Mouse (Mus musculus): ENCODE measurements around the gene Sult2b1. TPM values are rescaled to one million over a fixed set of nuclear protein-coding genes. Genes with fewer than 3 reads are reported as not detected.

Gene Sult2b1
- total and polyA plus RNA-seq, 3 experiments = 0.17 to 0.29 TPM; not detected in 1

DNA sequence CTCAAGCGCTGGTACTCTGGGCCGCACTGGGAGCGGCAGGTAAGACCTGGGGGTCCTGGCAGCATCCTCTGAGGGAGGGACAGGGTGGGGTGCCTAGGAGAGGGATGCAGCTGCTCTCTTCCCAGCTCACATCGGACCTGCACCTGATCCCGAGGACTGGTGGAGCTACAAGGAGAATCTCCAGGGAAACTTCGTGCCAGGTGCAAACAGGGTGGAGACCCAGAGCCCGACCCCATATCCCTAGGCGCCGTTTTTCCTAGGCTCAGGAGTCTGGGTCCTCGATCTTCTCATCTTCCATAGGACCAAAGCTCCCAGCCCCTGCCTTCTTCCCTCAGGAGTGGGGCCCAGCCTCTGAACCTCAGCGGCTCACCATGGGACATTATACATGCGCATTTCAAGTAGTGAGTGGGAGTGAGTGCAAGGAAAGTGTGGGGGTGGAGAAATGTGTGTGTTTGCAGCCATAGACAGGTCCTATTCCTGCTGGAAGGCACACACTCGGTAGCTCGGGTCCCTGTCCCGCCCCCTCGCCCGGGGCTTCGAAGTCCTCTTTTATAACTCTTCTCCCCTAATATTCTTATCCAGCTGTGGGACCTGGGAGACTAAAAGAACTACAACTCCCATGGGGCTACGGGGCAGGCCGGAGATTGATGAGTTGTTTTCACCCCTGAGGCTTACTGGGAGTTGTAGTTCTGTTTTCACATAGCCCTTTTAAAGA lies 84.0 kb downstream of the Sult2b1 start:
- DNase-seq (ENCODE audit: extremely low read depth) = peak; percentile 79
- TF ChIP-seq KAT2A (IDR thresholded peaks at IDR 0.05; ENCODE audit: insufficient replicate concordance, low read length) = peak; percentile 94; the same call in 1 of the 2 replicates
- TF ChIP-seq HCFC1 (IDR thresholded peaks at IDR 0.05; ENCODE audit: low read depth, low read length) = peak; percentile 99
- no peak for TF ChIP-seq TCF12 (IDR thresholded peaks at IDR 0.05; ENCODE audit: low read depth, low read length)
- peak; percentile 58; the same call in 1 of the 2 replicates for TF ChIP-seq GABPA (IDR thresholded peaks at IDR 0.05; ENCODE audit: insufficient replicate concordance, low read depth, low read length)
- no peak for TF ChIP-seq ZMIZ1 (IDR thresholded peaks at IDR 0.05; ENCODE audit: low read depth, low read length)
- Histone ChIP-seq H3K4me1 (ENCODE audit: control insufficient read depth in 1 of 2, insufficient read depth in 2 of 2) (peaks cover 3 to 56% of the 10 kb centered on the region in 2 experiments; a peak in 3 of 4 replicates), H3K27me3 (replicated peaks) (no peaks in the 10 kb centered on the region), H3K4me3 (replicated peaks in 1 of 3; ENCODE audit: low read depth in 2 of 3, low read length in 2 of 3, poor library complexity in 1 of 3) (no peak overlapping the region), H3K36me3 (replicated peaks in 1 of 2; ENCODE audit: control insufficient read depth in 1 of 2, insufficient read depth in 1 of 2, low read length in 1 of 2) (no peaks in the 10 kb centered on the region), H3K9me3 (replicated peaks; ENCODE audit: low read length) (no peaks in the 10 kb centered on the region), H3K4me2 (ENCODE audit: insufficient read depth, low read depth, poor library complexity, severe bottlenecking) (peak overlapping the region; percentile 51; the same call in 1 of the 2 replicates), H3K27ac (ENCODE audit: insufficient read depth, low read depth) (no peak overlapping the region), H3K79me2 (replicated peaks; ENCODE audit: control insufficient read depth, extremely low read depth, insufficient read depth, poor library complexity, severe bottlenecking) (no peaks in the 10 kb centered on the region), H3K9ac (ENCODE audit: insufficient read depth, low read depth) (no peak overlapping the region)
- in situ Hi-C loops (cut with MboI; ENCODE audit: low pct_ligation_motif_present, low pct_unique_long_range_greater_than_20kb, low sequenced_read_pairs) (no loop called here), dilution Hi-C loops (cut with MboI; ENCODE audit: extremely low pct_ligation_motif_present, extremely low pct_unique_long_range_greater_than_20kb, low sequenced_read_pairs) (no loop called here)

DNA sequence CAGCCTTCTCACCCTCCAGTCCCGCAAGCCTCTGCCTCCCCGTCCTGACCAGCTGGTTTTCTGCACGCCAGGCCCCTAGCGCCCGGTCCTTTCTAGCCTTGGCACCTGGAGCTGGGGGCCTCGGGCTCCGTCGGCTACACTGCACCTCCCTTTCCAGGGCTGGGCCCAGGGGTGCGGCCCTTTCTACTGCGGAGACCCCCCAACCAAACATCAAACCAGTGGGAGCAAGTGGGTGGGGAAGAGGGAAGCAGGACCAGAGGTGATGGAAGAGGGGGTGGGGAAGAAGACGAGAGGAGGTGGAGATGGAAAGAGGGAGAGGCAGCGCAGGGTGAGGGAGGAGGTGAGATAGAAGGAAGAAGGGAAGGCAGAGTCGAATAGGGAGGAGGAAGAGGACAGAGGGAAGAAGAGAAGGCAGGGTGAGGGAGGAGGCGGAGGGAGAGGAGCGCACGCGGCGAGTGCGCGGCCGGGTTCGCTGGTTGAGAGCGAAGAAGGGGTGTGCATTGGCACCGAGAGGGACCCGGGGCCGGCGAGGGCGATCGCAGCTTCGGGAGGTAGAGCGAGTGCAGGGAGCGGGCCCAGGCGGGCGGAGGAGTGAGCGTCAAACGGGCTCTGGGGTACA lies 84.8 kb downstream of the Sult2b1 start, which contains the start of gene Car11:
TSS of gene Car11 (plus strand) at position 321 of the 619 bp plus-strand sequence.
- Histone ChIP-seq H3K4me1 (ENCODE audit: control insufficient read depth in 1 of 2, insufficient read depth in 2 of 2) (peaks cover 6 to 59% of the 10 kb centered on the region in 2 experiments; a peak in 3 of 4 replicates), H3K79me2 (replicated peaks; ENCODE audit: control insufficient read depth, extremely low read depth, insufficient read depth, poor library complexity, severe bottlenecking) (no peaks in the 10 kb centered on the region), H3K36me3 (replicated peaks in 1 of 2; ENCODE audit: control insufficient read depth in 1 of 2, insufficient read depth in 1 of 2, low read length in 1 of 2) (no peaks in the 10 kb centered on the region), H3K4me2 (ENCODE audit: insufficient read depth, low read depth, poor library complexity, severe bottlenecking) (peak within 1 kb of the TSS; percentile 51; the same call in 1 of the 2 replicates), H3K27ac (ENCODE audit: insufficient read depth, low read depth) (no peak within 1 kb of the TSS), H3K9ac (ENCODE audit: insufficient read depth, low read depth) (no peak within 1 kb of the TSS), H3K27me3 (replicated peaks) (no peaks in the 10 kb centered on the region), H3K9me3 (replicated peaks; ENCODE audit: low read length) (no peaks in the 10 kb centered on the region), H3K4me3 (replicated peaks in 1 of 3; ENCODE audit: low read depth in 2 of 3, low read length in 2 of 3, poor library complexity in 1 of 3) (no peak within 1 kb of the TSS)
- no peak for TF ChIP-seq ZMIZ1 (IDR thresholded peaks at IDR 0.05; ENCODE audit: low read depth, low read length)
- TF ChIP-seq ZC3H11A (IDR thresholded peaks at IDR 0.05; ENCODE audit: low read depth, low read length) = no peak
- TF ChIP-seq ELF1 (IDR thresholded peaks at IDR 0.05; ENCODE audit: low read depth, low read length) = no peak
- TF ChIP-seq NELFE (IDR thresholded peaks at IDR 0.05; ENCODE audit: low read depth, low read length) = no peak
- no peak for TF ChIP-seq CHD1 (IDR thresholded peaks at IDR 0.05; ENCODE audit: low read depth, low read length)
- TF ChIP-seq RCOR1 (conservative IDR thresholded peaks at IDR 0.05; ENCODE audit: low read depth, low read length) = no peak
- TF ChIP-seq JUN (IDR thresholded peaks at IDR 0.05; ENCODE audit: insufficient read depth, low read depth, low read length) = no peak
- no peak for TF ChIP-seq ZKSCAN1 (IDR thresholded peaks at IDR 0.05; ENCODE audit: borderline replicate concordance, low read depth, low read length)
- TF ChIP-seq JUND (conservative IDR thresholded peaks at IDR 0.05; ENCODE audit: low read depth, low read length) = no peak
- no peak for TF ChIP-seq GABPA (IDR thresholded peaks at IDR 0.05; ENCODE audit: insufficient replicate concordance, low read depth, low read length)
- no peak for TF ChIP-seq NRF1 (IDR thresholded peaks at IDR 0.05; ENCODE audit: low read depth, low read length)
- in situ Hi-C loops (cut with MboI; ENCODE audit: low pct_ligation_motif_present, low pct_unique_long_range_greater_than_20kb, low sequenced_read_pairs) (no loop called here), dilution Hi-C loops (cut with MboI; ENCODE audit: extremely low pct_ligation_motif_present, extremely low pct_unique_long_range_greater_than_20kb, low sequenced_read_pairs) (no loop called here)
- no peak for DNase-seq (ENCODE audit: extremely low read depth)

All from CH12.LX (cell line).